In genomic region chr4:119044005-119044677, GRCm38 (mm10) we compare ENCODE assay signal across 13 mouse cellular contexts.
DNase-seq lines count a peak whose midpoint lies in the region; ATAC-seq and TF ChIP-seq lines count a peak whose summit lies in the region.
"Had no signal": no experiment of that assay in that cellular context is flagged by ENCODE, and none has a peak within 500 bp of the region (broad histone marks: within the 10 kb centered on the region; RNA-seq: fewer than 3 reads in every experiment).

No protein-coding gene starts in this region.

- H3K27ac ChIP-seq in liver, embryonic 13.5 days, result peak overlapping the region; percentile 8
- H3K27ac ChIP-seq in liver, postnatal 0 days (ENCODE audit: low read depth), result no peak overlapping the region
- H3K27ac ChIP-seq in hindbrain, embryonic 15.5 days (replicated peaks), result no peak overlapping the region
- H3K27ac ChIP-seq in neural tube, embryonic 13.5 days (replicated peaks), result peak overlapping the region; percentile 28; the same call in 1 of the 2 replicates
- H3K27ac ChIP-seq: kidney, postnatal 0 days had no signal

- intact Hi-C loops in left cerebral cortex, postnatal 14 days (cut with DNase I), result no loop called here

- peak; percentile 26 for DNase-seq in embryo, embryonic 10.5 days (ENCODE audit: low spot score)
- DNase-seq in embryo, embryonic 11 days, result no peak
- DNase-seq in liver, embryonic 13.5 days, result no peak
- no peak for DNase-seq in liver, postnatal 0 days
- no peak for DNase-seq in right cerebral cortex, adult 18-20 months
- no peak for DNase-seq in left cerebral cortex, postnatal 14 days (ENCODE audit: low spot score in 2 of 2)
- DNase-seq: adrenal gland, postnatal 36 days; cerebellum, adult 8-10 months; heart, adult 18-20 months had no signal

- no peak for TF ChIP-seq EP300 in liver, postnatal 0 days (IDR thresholded peaks at IDR 0.05; ENCODE audit: low read depth)

- H3K9ac ChIP-seq in liver, embryonic 13.5 days, result no peak overlapping the region; the same call in 1 of the 2 replicates
- H3K9ac ChIP-seq in liver, postnatal 0 days (replicated peaks), result no peak overlapping the region
- no peak overlapping the region for H3K9ac ChIP-seq in hindbrain, embryonic 15.5 days
- no peak overlapping the region for H3K9ac ChIP-seq in neural tube, embryonic 13.5 days

- ATAC-seq in liver, embryonic 13.5 days (ENCODE audit: low read depth), result no peak
- no peak for ATAC-seq in liver, postnatal 0 days
- peak; percentile 43; the same call in 1 of the 2 replicates for ATAC-seq in hindbrain, embryonic 15.5 days (ENCODE audit: low FRiP score, low read depth)
- 0 out of 2 replicates have a peak, but pooled peaks have one; percentile 50 for ATAC-seq in neural tube, embryonic 13.5 days (ENCODE audit: low read depth)

- no peaks in the 10 kb centered on the region for H3K36me3 ChIP-seq in liver, embryonic 13.5 days
- no peaks in the 10 kb centered on the region for H3K36me3 ChIP-seq in liver, postnatal 0 days (replicated peaks; ENCODE audit: insufficient read depth, low read length)
- H3K36me3 ChIP-seq in hindbrain, embryonic 15.5 days, result no peaks in the 10 kb centered on the region
- no peaks in the 10 kb centered on the region for H3K36me3 ChIP-seq in neural tube, embryonic 13.5 days

- 76% methylated on average over 19 of the region's 19 CpGs for WGBS in liver, embryonic 13.5 days (ENCODE audit: insufficient replicate concordance)
- WGBS in liver, postnatal 0 days (ENCODE audit: insufficient replicate concordance), result 80% methylated on average over 19 of the region's 19 CpGs
- WGBS in hindbrain, embryonic 15.5 days, result 35% methylated on average over 19 of the region's 19 CpGs
- 32% methylated on average over 19 of the region's 19 CpGs for WGBS in neural tube, embryonic 13.5 days

- peaks cover 11% of the 10 kb centered on the region for H3K27me3 ChIP-seq in liver, embryonic 13.5 days
- no peaks in the 10 kb centered on the region for H3K27me3 ChIP-seq in liver, postnatal 0 days (ENCODE audit: insufficient read depth, low read length)
- no peaks in the 10 kb centered on the region for H3K27me3 ChIP-seq in hindbrain, embryonic 15.5 days
- no peaks in the 10 kb centered on the region for H3K27me3 ChIP-seq in neural tube, embryonic 13.5 days

- TF ChIP-seq CTCF in liver, postnatal 0 days (IDR thresholded peaks at IDR 0.05; ENCODE audit: low read depth), result no peak

- H3K4me3 ChIP-seq in liver, embryonic 13.5 days (replicated peaks), result no peak overlapping the region
- H3K4me3 ChIP-seq in liver, postnatal 0 days (ENCODE audit: low read depth, low read length), result no peak overlapping the region
- no peak overlapping the region for H3K4me3 ChIP-seq in hindbrain, embryonic 15.5 days
- no peak overlapping the region for H3K4me3 ChIP-seq in neural tube, embryonic 13.5 days
- H3K4me3 ChIP-seq: megakaryocyte, embryonic 14.5 days had no signal

- H3K4me2 ChIP-seq in liver, embryonic 13.5 days, result no peak overlapping the region
- no peak overlapping the region for H3K4me2 ChIP-seq in liver, postnatal 0 days (ENCODE audit: low read depth, low read length)
- H3K4me2 ChIP-seq in hindbrain, embryonic 15.5 days, result no peak overlapping the region
- no peak overlapping the region for H3K4me2 ChIP-seq in neural tube, embryonic 13.5 days

- no peaks in the 10 kb centered on the region for H3K9me3 ChIP-seq in liver, embryonic 13.5 days (replicated peaks)
- no peaks in the 10 kb centered on the region for H3K9me3 ChIP-seq in liver, postnatal 0 days (ENCODE audit: low read length)
- H3K9me3 ChIP-seq in hindbrain, embryonic 15.5 days, result no peaks in the 10 kb centered on the region
- no peaks in the 10 kb centered on the region for H3K9me3 ChIP-seq in neural tube, embryonic 13.5 days
- H3K9me3 ChIP-seq: megakaryocyte, embryonic 14.5 days had no signal

- peaks cover 76% of the 10 kb centered on the region for H3K4me1 ChIP-seq in liver, embryonic 13.5 days (replicated peaks)
- peaks cover 15% of the 10 kb centered on the region for H3K4me1 ChIP-seq in liver, postnatal 0 days (ENCODE audit: insufficient read depth)
- H3K4me1 ChIP-seq in hindbrain, embryonic 15.5 days (replicated peaks), result no peaks in the 10 kb centered on the region; the same call in 1 of the 2 replicates
- H3K4me1 ChIP-seq in neural tube, embryonic 13.5 days (replicated peaks), result peaks cover 13% of the 10 kb centered on the region; the same call in 1 of the 2 replicates

Comparison
In these comparisons a context has a peak if more than half of its experiments do, and no peak if none do; other contexts are left out.
1. H3K27ac ChIP-seq: peak in liver, embryonic 13.5 days (single experiment) and neural tube, embryonic 13.5 days (single experiment); none in liver, postnatal 0 days (single experiment) and hindbrain, embryonic 15.5 days (single experiment).
2. ATAC-seq: peak in hindbrain, embryonic 15.5 days (single experiment) and neural tube, embryonic 13.5 days (single experiment); none in liver, embryonic 13.5 days (single experiment) and liver, postnatal 0 days (single experiment).